Mouse (Mus musculus) small intestine, adult 2 months (tissue): ENCODE data around the gene Fcgr2b. TPM values are rescaled to one million over a fixed set of nuclear protein-coding genes. Genes with fewer than 3 reads are reported as not detected.
A peak's percentile ranks its signal among the peaks of the same experiment; 100 is the strongest.
"Not testable (repeated sequence)": the region's sequence is repeated elsewhere in the genome, so short reads cannot be mapped to it uniquely, and the experiment has no call there.

Source experiments
- H3K27ac ChIP-seq: fragments of 200-500 bp; 2 replicates; pipeline ENCODE4 v1.5.1; 2012; ENCODE audit warnings: low read depth, low read length, control low read depth, inconsistent platforms; ENCODE audit not compliant: insufficient read depth
- H3K27me3 ChIP-seq: fragments of 200-500 bp; 2 replicates; pipeline ENCODE4 v1.6.1; 2012; ENCODE audit warnings: mild to moderate bottlenecking, moderate library complexity, low read length, inconsistent platforms; ENCODE audit not compliant: control insufficient read depth, insufficient read depth
- H3K36me3 ChIP-seq: fragments of 200-500 bp; 2 replicates; pipeline ENCODE4 v1.6.1; 2012; ENCODE audit warnings: mild to moderate bottlenecking, low read length, control low read depth, inconsistent platforms; ENCODE audit not compliant: control insufficient read depth, insufficient read depth
- H3K4me1 ChIP-seq: fragments of 200-500 bp; 2 replicates; pipeline ENCODE4 v1.6.1; 2012; ENCODE audit warnings: low read length, inconsistent platforms, mixed read lengths; ENCODE audit not compliant: control insufficient read depth, insufficient read depth, insufficient read length
- H3K4me3 ChIP-seq: fragments of 200-500 bp; 2 replicates; pipeline ENCODE4 v1.5.1; 2012; ENCODE audit warnings: low read depth, mild to moderate bottlenecking, control low read depth, inconsistent platforms, low read length, moderate library complexity
- CTCF ChIP-seq: fragments of 200-500 bp; IDR thresholded peaks from 2 replicates; pipeline ENCODE4 v1.5.1; 2012; ENCODE audit warnings: low read depth, mild to moderate bottlenecking, control low read depth, inconsistent platforms, low read length, moderate library complexity, mixed read lengths; ENCODE audit not compliant: insufficient replicate concordance, insufficient read length; ENCODE audit errors: extremely low read depth
- POLR2A ChIP-seq: fragments of 200-500 bp; IDR thresholded peaks from 2 replicates; pipeline ENCODE4 v1.6.1; 2012; ENCODE audit warnings: low read depth, mild to moderate bottlenecking, control low read depth, inconsistent platforms, low read length, moderate library complexity
- WGBS: fragments of 180-500 bp; shearing (Covaris S2); methylation state at CpG from one replicate; pipeline ENCODE4 v1.1.7; 2018; 5-methylcytosine and 5-hydroxymethylcytosine counted together
- polyA plus RNA-seq: library from polyadenylated mRNA; depleted of rRNA; stranded (reverse); fragments of >200 nt; gene quantifications from 2 replicates; pipeline ENCODE4 v1.2.3, GENCODE M21; 2012

The Fcgr2b gene
- polyA plus RNA-seq, 1 experiment, result 3.6 TPM

DNA sequence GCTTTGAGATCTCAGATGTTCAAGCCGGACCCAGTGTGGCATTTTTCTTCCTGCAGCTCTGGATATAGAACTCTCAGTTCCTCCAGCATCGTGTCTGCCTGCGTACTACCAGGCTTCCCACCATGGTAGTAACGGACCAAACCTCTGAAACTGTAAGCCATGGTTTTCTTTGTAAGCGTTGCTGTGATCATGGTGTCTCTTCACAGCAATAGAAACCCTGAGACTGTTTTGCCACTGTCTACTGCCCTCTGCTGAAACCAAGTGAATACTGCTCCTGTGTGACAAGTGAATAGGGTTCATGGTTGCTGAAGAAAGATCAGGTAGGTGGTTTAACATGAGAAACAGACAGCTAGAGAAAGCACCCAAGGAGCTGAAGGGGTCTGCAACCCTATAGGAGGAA lies 16.2 kb upstream of the Fcgr2b start:
- H3K4me3 ChIP-seq, result no peak overlapping the region
- H3K36me3 ChIP-seq, result no peaks in the 10 kb centered on the region
- H3K4me1 ChIP-seq, result no peaks in the 10 kb centered on the region
- TF ChIP-seq POLR2A (no peak), CTCF (peak; percentile 20; the same call in 1 of the 2 replicates)
- no peaks in the 10 kb centered on the region for H3K27me3 ChIP-seq
- H3K27ac ChIP-seq, result no peak overlapping the region
- WGBS, result 60% methylated on average over 5 of the region's 5 CpGs

DNA sequence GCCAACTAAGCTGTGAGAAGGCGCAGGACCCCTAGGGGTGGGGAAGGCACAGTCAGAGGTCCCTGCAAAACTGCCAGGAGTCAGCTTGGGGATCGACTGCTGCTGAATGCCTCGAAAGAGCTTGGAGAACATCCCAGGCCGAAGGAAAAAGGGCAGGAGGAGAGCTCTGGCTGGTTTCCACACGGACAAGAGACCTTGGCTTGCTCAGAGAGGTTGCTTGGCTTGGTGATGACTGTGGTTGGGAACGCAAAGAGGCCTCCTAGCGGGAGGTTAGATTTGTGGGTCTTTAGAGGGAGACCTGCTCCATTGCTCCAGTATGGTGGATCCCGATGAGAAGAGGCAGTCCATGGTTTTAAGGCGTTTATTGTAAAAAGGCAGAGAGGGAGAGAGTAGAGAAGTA lies 13.3 kb upstream of the Fcgr2b start:
- Histone ChIP-seq H3K4me1 (no peaks in the 10 kb centered on the region), H3K27ac (no peak overlapping the region), H3K36me3 (no peaks in the 10 kb centered on the region), H3K27me3 (no peaks in the 10 kb centered on the region), H3K4me3 (no peak overlapping the region)
- TF ChIP-seq POLR2A (no peak), CTCF (no peak)
- 75% methylated on average over 9 of the region's 9 CpGs for WGBS

DNA sequence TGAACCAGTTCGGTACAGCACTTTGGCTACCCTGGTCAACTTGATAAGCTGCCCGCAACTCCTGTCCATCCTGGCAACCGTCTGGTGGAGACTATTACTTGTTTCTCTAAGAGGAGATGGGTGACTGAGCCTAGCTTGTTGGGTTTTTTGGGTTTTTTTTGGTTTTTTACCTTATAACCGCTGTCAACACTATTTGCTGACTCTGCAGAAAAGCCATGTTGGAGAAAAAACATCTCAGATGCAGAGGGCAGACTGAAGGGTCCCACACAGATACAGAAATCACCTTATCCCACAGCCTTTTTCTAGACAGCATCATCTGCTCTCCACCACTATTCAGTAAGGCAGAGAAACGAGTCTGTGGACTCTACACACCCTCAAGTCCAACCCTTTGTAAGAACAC lies 9.5 kb upstream of the Fcgr2b start:
- Histone ChIP-seq H3K4me3 (no peak overlapping the region), H3K36me3 (no peaks in the 10 kb centered on the region), H3K27me3 (no peaks in the 10 kb centered on the region), H3K4me1 (peaks cover 7% of the 10 kb centered on the region), H3K27ac (no peak overlapping the region)
- TF ChIP-seq CTCF (no peak), POLR2A (no peak)
- 79% methylated on average over 5 of the region's 5 CpGs for WGBS

DNA sequence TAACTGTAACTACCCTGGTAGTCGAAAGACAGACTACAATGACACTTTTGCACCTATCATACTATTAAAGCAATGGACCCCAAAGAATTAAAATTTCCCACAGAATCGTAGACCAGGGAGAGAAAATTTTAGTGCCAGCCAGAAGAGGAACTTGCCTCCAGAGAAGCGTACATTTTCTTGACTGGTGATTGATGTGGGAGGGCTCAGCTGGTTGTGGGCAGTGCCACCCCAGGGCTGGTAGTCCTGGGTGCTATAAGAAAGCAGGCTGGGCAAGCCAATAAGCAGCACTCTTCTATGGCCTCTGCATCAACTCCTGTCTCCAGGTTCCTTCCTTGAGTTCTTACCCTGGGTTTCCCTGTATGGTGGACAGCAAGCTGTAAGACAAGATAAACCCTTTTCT lies 8.7 kb upstream of the Fcgr2b start:
- no peak overlapping the region for H3K4me3 ChIP-seq
- peaks cover 10% of the 10 kb centered on the region for H3K4me1 ChIP-seq
- H3K27me3 ChIP-seq, result no peaks in the 10 kb centered on the region
- no peak for TF ChIP-seq POLR2A
- TF ChIP-seq CTCF, result no peak
- H3K27ac ChIP-seq, result no peak overlapping the region
- WGBS, result 78% methylated on average over 3 of the region's 3 CpGs
- H3K36me3 ChIP-seq, result no peaks in the 10 kb centered on the region

DNA sequence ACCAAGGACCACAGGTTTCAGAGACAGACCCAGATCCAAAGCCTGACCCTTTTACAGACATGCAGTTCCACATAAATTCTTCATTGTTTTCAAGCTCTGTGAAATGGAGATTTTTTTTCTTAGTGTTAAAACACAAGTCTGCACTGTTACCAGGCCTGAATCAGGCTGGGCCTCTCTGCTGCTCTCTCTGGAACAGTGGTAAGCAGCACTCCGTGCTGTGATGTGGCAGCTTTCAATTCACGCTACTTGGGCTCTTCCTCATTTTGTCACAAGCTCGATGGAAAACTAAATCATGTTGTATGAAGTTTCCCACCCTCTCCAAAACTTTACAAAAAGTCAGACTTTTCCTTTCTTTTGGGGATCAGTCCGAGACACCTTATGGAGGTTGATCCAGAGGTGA lies 6.7 kb upstream of the Fcgr2b start:
- TF ChIP-seq CTCF, result no peak
- H3K27me3 ChIP-seq, result no peaks in the 10 kb centered on the region
- H3K4me3 ChIP-seq, result no peak overlapping the region
- 86% methylated on average over 4 of the region's 4 CpGs for WGBS
- H3K4me1 ChIP-seq, result peaks cover 14% of the 10 kb centered on the region
- no peaks in the 10 kb centered on the region for H3K36me3 ChIP-seq
- no peak overlapping the region for H3K27ac ChIP-seq

DNA sequence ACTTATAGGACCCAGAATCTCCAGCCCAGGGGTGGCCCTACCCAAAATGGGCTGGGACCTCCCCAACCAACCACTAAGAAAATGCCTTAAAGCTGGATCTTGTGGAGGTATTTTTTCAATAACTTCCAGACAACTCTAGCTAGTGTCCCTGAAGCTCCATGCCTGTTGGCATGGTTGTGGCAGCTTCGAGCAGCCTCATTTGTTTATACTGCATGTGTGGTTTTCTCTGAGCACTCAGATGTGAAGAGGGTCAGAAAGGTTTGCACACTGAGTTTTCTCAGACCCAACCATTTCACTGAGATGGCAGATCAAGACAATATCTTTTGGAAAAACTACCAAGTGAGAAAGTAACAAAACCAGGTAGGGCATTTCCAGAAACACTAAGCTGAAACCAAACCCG lies 6.0 kb upstream of the Fcgr2b start:
- Histone ChIP-seq H3K4me3 (no peak overlapping the region), H3K4me1 (peaks cover 15% of the 10 kb centered on the region), H3K27ac (peak overlapping the region; percentile 62; the same call in 1 of the 2 replicates), H3K27me3 (no peaks in the 10 kb centered on the region), H3K36me3 (no peaks in the 10 kb centered on the region)
- TF ChIP-seq CTCF, result no peak
- no peak for TF ChIP-seq POLR2A
- 75% methylated on average over 2 of the region's 2 CpGs for WGBS

DNA sequence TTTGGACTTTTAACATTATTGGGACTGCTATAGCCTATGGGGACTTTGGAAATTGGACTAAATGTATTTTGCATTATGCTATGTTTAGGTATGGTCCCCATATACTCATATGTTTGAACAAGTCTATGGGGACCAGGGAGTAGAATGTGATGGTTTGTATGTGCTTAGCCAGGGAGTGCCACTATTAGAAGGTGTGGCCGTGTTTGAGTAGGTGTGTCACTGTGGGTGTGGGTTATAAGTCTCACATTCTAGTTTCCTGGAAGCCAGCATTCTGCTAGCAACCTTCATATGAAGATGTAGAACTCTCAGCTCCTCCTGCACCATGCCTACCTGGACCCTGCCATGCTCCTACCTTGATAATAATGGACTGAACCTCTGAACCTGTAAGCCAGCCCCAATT lies 5.3 kb upstream of the Fcgr2b start:
- not testable (repeated sequence) for H3K36me3 ChIP-seq, H3K27me3 ChIP-seq, H3K4me3 ChIP-seq
- Histone ChIP-seq H3K27ac (peak overlapping the region; percentile 62; the same call in 1 of the 2 replicates), H3K4me1 (peaks cover 15% of the 10 kb centered on the region)
- WGBS, result 22% methylated on average over 1 of the region's 1 CpGs

DNA sequence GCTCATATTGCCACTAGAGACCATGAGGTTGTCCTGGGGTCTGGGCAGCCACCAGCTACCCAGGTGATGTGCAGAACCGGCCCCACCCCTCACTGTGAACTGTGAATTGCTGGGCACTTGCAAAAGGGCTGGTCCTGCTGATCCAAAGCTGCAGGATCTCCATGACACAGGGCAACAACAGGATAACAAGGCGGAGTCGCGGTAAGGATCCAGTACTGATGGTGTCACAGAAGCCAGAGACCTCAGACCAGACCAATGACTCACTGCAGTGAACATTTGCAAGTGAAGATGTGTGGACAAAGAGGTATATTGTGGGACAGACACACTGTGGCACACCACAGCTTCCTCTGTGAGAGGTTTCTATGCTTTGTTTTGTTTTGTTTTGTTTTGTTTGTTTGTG lies 2.3 kb upstream of the Fcgr2b start:
- 80% methylated on average over 4 of the region's 4 CpGs for whole genome bisulfite sequencing
- H3K4me3 ChIP-seq, result no peak overlapping the region
- TF ChIP-seq POLR2A (no peak), CTCF (no peak)
- H3K4me1 ChIP-seq, result peaks cover 13% of the 10 kb centered on the region
- H3K27ac ChIP-seq, result no peak overlapping the region
- H3K36me3 ChIP-seq, result no peaks in the 10 kb centered on the region
- no peaks in the 10 kb centered on the region for H3K27me3 ChIP-seq
